Mouse (Mus musculus): ENCODE results near the gene Thegl. TPM values are rescaled to one million over a fixed set of nuclear protein-coding genes. Genes with fewer than 3 reads are reported as not detected.

Thegl gene
- polyA plus RNA-seq (2012; rRNA removed), result 0.31 and 0.45 TPM in 2 replicates

DNA sequence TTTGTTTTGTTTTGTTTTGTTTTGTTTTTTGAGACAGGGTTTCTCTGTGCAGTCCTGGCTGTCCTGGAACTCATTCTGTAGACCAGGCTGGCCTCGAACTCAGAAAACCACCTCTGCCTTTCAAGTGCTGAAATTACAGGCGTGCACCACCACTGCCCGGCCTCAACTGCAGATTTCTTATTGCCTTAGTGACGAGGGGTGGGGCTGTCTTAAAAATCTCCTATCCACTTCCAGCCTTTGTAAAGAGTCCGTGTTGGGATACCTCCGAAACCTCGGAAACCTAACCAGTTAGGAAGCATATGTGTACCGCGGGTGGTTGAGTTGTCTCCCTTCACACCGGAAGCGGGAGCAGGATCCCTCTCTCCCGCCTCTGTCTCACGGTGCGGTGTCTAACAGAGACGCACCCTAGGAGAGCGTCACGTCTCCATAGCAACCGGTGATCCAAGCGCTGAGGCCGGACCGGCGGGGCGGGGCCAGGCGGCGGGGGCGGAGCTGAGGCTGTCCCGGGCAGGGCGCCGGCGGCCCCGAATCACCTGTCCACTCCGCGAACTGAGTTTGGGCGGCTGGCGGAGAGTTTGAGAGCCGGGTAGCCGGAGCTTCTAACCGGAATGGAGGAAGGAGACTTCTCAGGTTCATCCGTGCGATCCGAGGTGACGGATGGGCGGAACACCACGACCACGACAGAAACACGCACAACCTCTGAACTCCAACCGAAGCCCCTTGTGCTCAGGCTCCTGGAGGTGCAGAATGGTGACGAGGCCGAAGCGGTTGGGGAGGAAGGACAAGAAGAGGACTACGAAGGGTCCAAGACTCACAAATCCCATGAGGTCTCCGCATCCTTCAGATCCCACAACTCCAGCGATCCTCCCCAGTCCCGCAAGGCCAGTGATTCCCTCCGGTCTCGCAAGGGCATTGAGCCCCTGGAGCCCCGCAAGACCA is at the start of gene Thegl:
Gene Thegl, plus strand, starts transcription at position 480 of the 939 bp plus-strand sequence.

DNA sequence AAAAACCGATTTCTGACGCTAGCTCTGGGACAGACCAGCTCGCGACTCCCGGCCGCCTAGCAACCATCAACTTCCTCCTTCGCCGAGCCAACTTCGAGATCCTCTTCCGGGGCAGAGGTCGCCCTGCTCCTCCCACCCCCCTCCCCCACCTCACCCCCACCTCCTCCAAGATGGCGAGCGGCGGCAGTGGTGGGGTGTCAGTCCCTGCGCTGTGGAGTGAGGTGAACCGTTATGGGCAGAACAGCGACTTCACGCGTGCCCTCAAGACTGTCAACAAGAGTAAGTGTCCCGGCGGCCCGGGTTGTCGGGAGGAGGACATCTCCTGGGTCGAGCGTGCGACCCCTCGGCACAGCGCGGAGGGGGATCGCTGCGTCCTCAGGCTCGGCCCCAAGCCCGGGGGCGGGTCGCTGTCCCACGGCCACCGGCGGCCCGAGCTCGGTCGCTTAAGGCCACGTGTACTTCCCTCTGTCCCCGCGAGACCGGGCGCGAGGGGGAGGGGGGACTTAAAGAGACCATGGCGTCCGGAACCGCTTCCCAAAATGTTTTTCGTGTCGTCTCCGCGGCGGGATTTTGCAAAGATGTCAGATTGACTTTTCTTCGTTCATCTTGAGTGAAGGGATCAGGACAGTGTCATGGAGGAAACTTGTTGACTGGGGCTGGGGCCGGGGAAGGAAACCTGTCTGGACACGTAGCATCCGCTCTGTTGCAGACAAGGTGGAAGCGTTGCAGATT is 41.1 kb upstream of the Thegl start, which contains the start of gene Srp72:
Gene Srp72, plus strand, starts transcription at position 130 of the 732 bp plus-strand sequence.

DNA sequence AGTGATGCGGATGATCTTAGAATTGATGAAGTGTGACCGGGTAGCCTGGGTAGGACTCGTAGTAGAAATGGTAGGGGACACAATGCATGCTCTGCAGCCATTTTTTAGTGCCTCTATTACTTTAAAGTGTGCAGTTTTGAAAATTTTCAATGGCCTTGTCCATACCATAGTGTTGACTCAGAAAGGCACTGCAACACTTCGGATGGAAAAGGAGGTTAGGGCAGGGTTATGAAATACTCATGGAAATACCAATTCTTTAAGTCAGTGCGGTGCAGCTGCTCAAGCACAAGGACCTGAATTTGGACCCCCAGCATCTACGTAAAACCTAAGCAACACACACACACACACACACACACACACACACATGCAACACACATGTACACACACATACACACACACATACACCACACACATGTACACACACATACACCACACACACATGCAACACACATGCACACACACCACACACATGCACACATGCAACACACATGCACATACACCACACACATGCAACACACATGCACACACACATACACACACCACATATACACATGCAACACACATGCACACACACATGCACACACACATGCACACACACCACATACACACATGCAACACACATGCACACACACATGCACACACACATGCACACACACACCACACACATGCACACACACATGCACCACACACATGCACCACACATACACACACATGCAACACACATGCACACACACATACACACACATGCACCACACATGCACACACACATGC is 11.6 kb upstream of the Thegl start, which contains the start of gene Arl9:
Gene Arl9, plus strand, starts transcription at position 5 of the 771 bp plus-strand sequence.

Other genes starting within 250 kb of the Thegl start
- 5.8 and 6.1 TPM in 2 replicates for gene Aasdh, start 110.5 kb upstream of the Thegl start, polyA plus RNA-seq (2012; rRNA removed)
- gene Paics, start 64.7 kb upstream of the Thegl start, polyA plus RNA-seq (2012; rRNA removed), result 60.0 and 62.7 TPM in 2 replicates
- 9.8 and 10.2 TPM in 2 replicates for gene Ppat, start 64.4 kb upstream of the Thegl start, polyA plus RNA-seq (2012; rRNA removed)
- gene Srp72, start 41.3 kb upstream of the Thegl start, polyA plus RNA-seq (2012; rRNA removed), result 34.2 and 36.1 TPM in 2 replicates
- 0.18 and 0.42 TPM in 2 replicates for gene Arl9, start 12.0 kb upstream of the Thegl start, polyA plus RNA-seq (2012; rRNA removed)
- gene Hopx, start 99.1 kb downstream of the Thegl start, polyA plus RNA-seq (2012; rRNA removed), result 11.9 and 15.4 TPM in 2 replicates
- gene Spink2, start 195.4 kb downstream of the Thegl start, polyA plus RNA-seq (2012; rRNA removed), result 0.06 and 0.19 TPM in 2 replicates
- gene Rest, start 249.5 kb downstream of the Thegl start, polyA plus RNA-seq (2012; rRNA removed), result 3.4 and 3.6 TPM in 2 replicates

Measured in liver, embryonic 18 days (tissue).